Mouse (Mus musculus) macrophage (primary cell): ENCODE results near the gene 2610301B20Rik. TPM values are rescaled to one million over a fixed set of nuclear protein-coding genes. Genes with fewer than 3 reads are reported as not detected.
A peak's percentile ranks its signal among the peaks of the same experiment; 100 is the strongest.
"Not testable (repeated sequence)": the region's sequence is repeated elsewhere in the genome, so short reads cannot be mapped to it uniquely, and the experiment has no call there.

ENCODE experiments used
- H3K27ac ChIP-seq: fragments of 350-480 bp; formaldehyde crosslinking; 2 replicates; pipeline ENCODE4 v1.9.0; 2021
- H3K36me3 ChIP-seq: fragments of 350-480 bp; formaldehyde crosslinking; 2 replicates; pipeline ENCODE4 v1.9.0; 2021; ENCODE audit errors: inconsistent target
- H3K4me3 ChIP-seq: fragments of 350-480 bp; formaldehyde crosslinking; 2 replicates; pipeline ENCODE4 v1.9.0; 2021; ENCODE audit errors: inconsistent target
- H3K79me2 ChIP-seq: fragments of 350-480 bp; formaldehyde crosslinking; 2 replicates; pipeline ENCODE4 v1.9.0; 2021; ENCODE audit errors: inconsistent target
- WGBS: methylation state at CpG from one replicate; pipeline ENCODE4 v1.1.7; 2026; ENCODE audit warnings: inconsistent platforms; ENCODE audit not compliant: missing documents; 5-methylcytosine and 5-hydroxymethylcytosine counted together
- polyA plus RNA-seq: library from polyadenylated mRNA; stranded (reverse); fragments of 250-400 nt; gene quantifications from 3 replicates; pipeline ENCODE4 v1.2.4, GENCODE M21; 2018; ENCODE audit warnings: inconsistent platforms

The 2610301B20Rik gene
- polyA plus RNA-seq, 1 experiment from 2014 or later, result 8.9 TPM

GRCm38 (mm10) chr4:10874718-10875121, 422 bp downstream of the 2610301B20Rik start:
- Histone ChIP-seq H3K4me3 (peak overlapping the region; percentile 59), H3K79me2 (peaks cover 10% of the 10 kb centered on the region; the same call in 1 of the 2 replicates), H3K36me3 (no peaks in the 10 kb centered on the region), H3K27ac (peak overlapping the region; percentile 35)
- under 1% methylated on average over 37 of the region's 37 CpGs for WGBS

- H3K27ac ChIP-seq, result peak overlapping the region; percentile 35
Observed at GRCm38 (mm10) chr4:10875407-10875806, 1.1 kb downstream of the 2610301B20Rik start.

GRCm38 (mm10) chr4:10877057-10877456, 2.8 kb downstream of the 2610301B20Rik start:
- 100% methylated on average over 1 of the region's 1 CpGs for WGBS
- Histone ChIP-seq H3K79me2 (peaks cover 10% of the 10 kb centered on the region; the same call in 1 of the 2 replicates), H3K36me3 (no peaks in the 10 kb centered on the region), H3K4me3 (no peak overlapping the region), H3K27ac (no peak overlapping the region)

More at GRCm38 (mm10) chr4:10875407-10875806, 1.1 kb downstream of the 2610301B20Rik start:
- Histone ChIP-seq H3K36me3 (no peaks in the 10 kb centered on the region), H3K79me2 (peaks cover 10% of the 10 kb centered on the region; the same call in 1 of the 2 replicates), H3K4me3 (peak overlapping the region; percentile 59)

GRCm38 (mm10) chr4:10883740-10884408, 9.6 kb downstream of the 2610301B20Rik start:
- WGBS, result 84% methylated on average over 8 of the region's 8 CpGs
- no peak overlapping the region for H3K27ac ChIP-seq
- no peaks in the 10 kb centered on the region for H3K36me3 ChIP-seq
- no peaks in the 10 kb centered on the region for H3K79me2 ChIP-seq
- H3K4me3 ChIP-seq, result no peak overlapping the region

- 0 out of 2 replicates have a peak, but pooled peaks cover 5% of the 10 kb centered on the region for H3K36me3 ChIP-seq
- WGBS, result 100% methylated on average over 10 of the region's 10 CpGs
- no peak overlapping the region for H3K27ac ChIP-seq
- no peak overlapping the region for H3K4me3 ChIP-seq
- H3K79me2 ChIP-seq, result no peaks in the 10 kb centered on the region
Observed at GRCm38 (mm10) chr4:10888835-10889234, 14.5 kb downstream of the 2610301B20Rik start.

GRCm38 (mm10) chr4:10896262-10896661, 22.0 kb downstream of the 2610301B20Rik start:
- Histone ChIP-seq H3K79me2 (no peaks in the 10 kb centered on the region), H3K27ac (no peak overlapping the region), H3K36me3 (peaks cover 7% of the 10 kb centered on the region; the same call in 1 of the 2 replicates), H3K4me3 (no peak overlapping the region)
- 93% methylated on average over 4 of the region's 4 CpGs for WGBS

GRCm38 (mm10) chr4:10896859-10897258, 22.6 kb downstream of the 2610301B20Rik start:
- peaks cover 7% of the 10 kb centered on the region; the same call in 1 of the 2 replicates for H3K36me3 ChIP-seq

GRCm38 (mm10) chr4:10905234-10905801, 31.0 kb downstream of the 2610301B20Rik start:
- 41% methylated on average over 13 of the region's 13 CpGs for WGBS
- Histone ChIP-seq H3K27ac (no peak overlapping the region), H3K79me2 (no peaks in the 10 kb centered on the region), H3K4me3 (no peak overlapping the region), H3K36me3 (no peaks in the 10 kb centered on the region)

More at GRCm38 (mm10) chr4:10896859-10897258, 22.6 kb downstream of the 2610301B20Rik start:
- Histone ChIP-seq H3K4me3 (no peak overlapping the region), H3K27ac (no peak overlapping the region), H3K79me2 (no peaks in the 10 kb centered on the region)

GRCm38 (mm10) chr4:10911417-10911816, 37.1 kb downstream of the 2610301B20Rik start:
- not testable (repeated sequence) for H3K36me3 ChIP-seq, H3K27ac ChIP-seq, H3K4me3 ChIP-seq, H3K79me2 ChIP-seq
- WGBS, result 85% methylated on average over 7 of the region's 7 CpGs

- Histone ChIP-seq H3K36me3 (no peaks in the 10 kb centered on the region), H3K4me3 (no peak overlapping the region)
Observed at GRCm38 (mm10) chr4:10911909-10912478, 37.7 kb downstream of the 2610301B20Rik start.

GRCm38 (mm10) chr4:10912611-10913301, 38.5 kb downstream of the 2610301B20Rik start:
- no peaks in the 10 kb centered on the region for H3K79me2 ChIP-seq
- WGBS, result 39% methylated on average over 7 of the region's 7 CpGs
- no peaks in the 10 kb centered on the region for H3K36me3 ChIP-seq
- H3K27ac ChIP-seq, result no peak overlapping the region
- H3K4me3 ChIP-seq, result no peak overlapping the region

More at GRCm38 (mm10) chr4:10911909-10912478, 37.7 kb downstream of the 2610301B20Rik start:
- 90% methylated on average over 6 of the region's 6 CpGs for WGBS
- Histone ChIP-seq H3K79me2 (no peaks in the 10 kb centered on the region), H3K27ac (no peak overlapping the region)

GRCm38 (mm10) chr4:10913409-10913808, 39.1 kb downstream of the 2610301B20Rik start:
- Histone ChIP-seq H3K79me2 (no peaks in the 10 kb centered on the region), H3K4me3 (no peak overlapping the region), H3K27ac (no peak overlapping the region), H3K36me3 (no peaks in the 10 kb centered on the region)
- WGBS, result 97% methylated on average over 3 of the region's 3 CpGs

GRCm38 (mm10) chr4:10914766-10915165, 40.5 kb downstream of the 2610301B20Rik start:
- Histone ChIP-seq H3K4me3 (no peak overlapping the region), H3K79me2 (no peaks in the 10 kb centered on the region), H3K27ac (peak overlapping the region; percentile 81), H3K36me3 (no peaks in the 10 kb centered on the region)
- 55% methylated on average over 2 of the region's 2 CpGs for WGBS

- 40% methylated on average over 3 of the region's 3 CpGs for WGBS
- Histone ChIP-seq H3K4me3 (no peak overlapping the region), H3K36me3 (no peaks in the 10 kb centered on the region), H3K79me2 (no peaks in the 10 kb centered on the region), H3K27ac (peak overlapping the region; percentile 81)
Observed at GRCm38 (mm10) chr4:10915271-10915670, 41.0 kb downstream of the 2610301B20Rik start.
